Mouse (Mus musculus) liver, embryonic 11.5 days (tissue): Measurements from ENCODE around the gene Trim29. TPM values are rescaled to one million over a fixed set of nuclear protein-coding genes. Genes with fewer than 3 reads are reported as not detected.

Experiments used
- ATAC-seq: fragments of 200-750 bp; cut with Nextera tagmentation; replicated peaks from 2 replicates; pipeline ENCODE4 v1.8.0; 2017; ENCODE audit warnings: moderate number of reproducible peaks, mild to moderate bottlenecking, moderate TSS enrichment, moderate library complexity; ENCODE audit not compliant: low FRiP score
- DNase-seq: peaks from one replicate; pipeline ENCODE4 v3.0.0-alpha.2; 2017; ENCODE audit warnings: low spot score
- H3K27ac ChIP-seq: fragments of 300-500 bp; sonication (generic); 2 replicates; pipeline ENCODE4 v1.5.1; 2014; ENCODE audit warnings: mild to moderate bottlenecking, low read depth, low read length, control low read depth
- H3K27me3 ChIP-seq: fragments of 300-500 bp; sonication (generic); replicated peaks from 2 replicates; pipeline ENCODE4 v1.6.1; 2014; ENCODE audit warnings: low read length, mixed read lengths; ENCODE audit not compliant: control insufficient read depth, insufficient read depth
- H3K36me3 ChIP-seq: fragments of 300-500 bp; sonication (generic); 2 replicates; pipeline ENCODE4 v1.6.1; 2014; ENCODE audit warnings: mild to moderate bottlenecking, low read length, moderate library complexity, mixed read lengths; ENCODE audit not compliant: control insufficient read depth, insufficient read depth
- H3K4me1 ChIP-seq: fragments of 300-500 bp; sonication (generic); replicated peaks from 2 replicates; pipeline ENCODE4 v1.6.1; 2014; ENCODE audit warnings: low read length, mixed read lengths; ENCODE audit not compliant: control insufficient read depth, insufficient read depth
- H3K4me2 ChIP-seq: fragments of 300-500 bp; sonication (generic); 2 replicates; pipeline ENCODE4 v1.6.1; 2014; ENCODE audit warnings: mild to moderate bottlenecking, control low read depth, moderate library complexity
- H3K4me3 ChIP-seq: fragments of 300-500 bp; sonication (generic); 2 replicates; pipeline ENCODE4 v1.5.1; 2014; ENCODE audit warnings: low read depth, low read length, control low read depth
- H3K9ac ChIP-seq: fragments of 300-500 bp; sonication (generic); 2 replicates; pipeline ENCODE4 v1.6.1; 2014; ENCODE audit warnings: low read depth, low read length, control low read depth
- H3K9me3 ChIP-seq: fragments of 300-500 bp; sonication (generic); 2 replicates; pipeline ENCODE4 v1.6.1; 2016; ENCODE audit warnings: low read length, inconsistent platforms, mixed read lengths; ENCODE audit not compliant: control insufficient read depth
- WGBS: fragments of 180-500 bp; shearing (Covaris S2); extraction: QIAGEN DNeasy Blood & Tissue Kit; methylation state at CpG from one replicate; pipeline ENCODE4 v1.1.7; 2014; 5-methylcytosine and 5-hydroxymethylcytosine counted together
- polyA plus RNA-seq: library from polyadenylated mRNA; unstranded; fragments of >200 nt; fragmentation: Nextera tagmentation; extraction: Ambion mirVana; gene quantifications from 2 replicates; pipeline ENCODE4 v1.2.1, GENCODE M21; 2014

The Trim29 gene
- polyA plus RNA-seq, 1 experiment from 2014 or later, result not detected

GRCm38 (mm10) chr9:43269166-43269565 lies 41.5 kb upstream of the Trim29 start:
- Histone ChIP-seq H3K27ac (no peak overlapping the region), H3K4me2 (no peak overlapping the region), H3K36me3 (no peaks in the 10 kb centered on the region), H3K27me3 (peaks cover 36% of the 10 kb centered on the region), H3K9me3 (no peaks in the 10 kb centered on the region), H3K4me1 (peaks cover 9% of the 10 kb centered on the region), H3K9ac (no peak overlapping the region), H3K4me3 (no peak overlapping the region)
- ATAC-seq, result no peak
- 26% methylated on average over 8 of the region's 8 CpGs for WGBS
- no peak for DNase-seq

GRCm38 (mm10) chr9:43270723-43271252 lies 39.9 kb upstream of the Trim29 start:
- H3K4me1 ChIP-seq, result peaks cover 8% of the 10 kb centered on the region
- H3K27me3 ChIP-seq, result peaks cover 38% of the 10 kb centered on the region
- DNase-seq, result no peak
- no peaks in the 10 kb centered on the region for H3K9me3 ChIP-seq
- ATAC-seq, result no peak
- H3K4me3 ChIP-seq, result peak overlapping the region; percentile 10; the same call in 1 of the 2 replicates
- no peak overlapping the region for H3K9ac ChIP-seq
- no peaks in the 10 kb centered on the region for H3K36me3 ChIP-seq
- no peak overlapping the region; the same call in 1 of the 2 replicates for H3K27ac ChIP-seq
- 3% methylated on average over 17 of the region's 17 CpGs for WGBS
- peak overlapping the region; percentile 46 for H3K4me2 ChIP-seq

- DNase-seq, result no peak
- H3K4me1 ChIP-seq, result peaks cover 8% of the 10 kb centered on the region
- ATAC-seq, result no peak
- H3K9ac ChIP-seq, result no peak overlapping the region
- peaks cover 38% of the 10 kb centered on the region for H3K27me3 ChIP-seq
- no peaks in the 10 kb centered on the region for H3K36me3 ChIP-seq
- H3K4me3 ChIP-seq, result no peak overlapping the region
- H3K4me2 ChIP-seq, result no peak overlapping the region
- no peak overlapping the region for H3K27ac ChIP-seq
- 52% methylated on average over 14 of the region's 14 CpGs for WGBS
- no peaks in the 10 kb centered on the region for H3K9me3 ChIP-seq
Measured at GRCm38 (mm10) chr9:43271761-43272518, 38.7 kb upstream of the Trim29 start.

- Histone ChIP-seq H3K4me2 (no peak overlapping the region), H3K9me3 (no peaks in the 10 kb centered on the region), H3K4me1 (peaks cover 8% of the 10 kb centered on the region), H3K27ac (no peak overlapping the region), H3K4me3 (no peak overlapping the region), H3K9ac (no peak overlapping the region), H3K27me3 (peaks cover 40% of the 10 kb centered on the region), H3K36me3 (no peaks in the 10 kb centered on the region)
- ATAC-seq (no peak), DNase-seq (no peak)
- WGBS, result 58% methylated on average over 9 of the region's 9 CpGs
Measured at GRCm38 (mm10) chr9:43273735-43274134, 36.9 kb upstream of the Trim29 start.

GRCm38 (mm10) chr9:43284284-43284683 lies 26.4 kb upstream of the Trim29 start:
- no peaks in the 10 kb centered on the region for H3K9me3 ChIP-seq
- H3K4me1 ChIP-seq, result no peaks in the 10 kb centered on the region; the same call in 1 of the 2 replicates
- ATAC-seq, result peak; percentile 75
- H3K4me3 ChIP-seq, result no peak overlapping the region
- no peak overlapping the region for H3K4me2 ChIP-seq
- H3K9ac ChIP-seq, result no peak overlapping the region
- peaks cover 8% of the 10 kb centered on the region for H3K27me3 ChIP-seq
- no peaks in the 10 kb centered on the region for H3K36me3 ChIP-seq
- DNase-seq, result peak; percentile 82
- WGBS, result 9% methylated on average over 6 of the region's 6 CpGs
- H3K27ac ChIP-seq, result no peak overlapping the region

GRCm38 (mm10) chr9:43285281-43285680 lies 25.4 kb upstream of the Trim29 start:
- 91% methylated on average over 4 of the region's 4 CpGs for WGBS
- H3K36me3 ChIP-seq, result no peaks in the 10 kb centered on the region
- ATAC-seq (no peak), DNase-seq (no peak)
- H3K4me2 ChIP-seq, result no peak overlapping the region
- peaks cover 8% of the 10 kb centered on the region for H3K27me3 ChIP-seq
- H3K9me3 ChIP-seq, result no peaks in the 10 kb centered on the region
- H3K4me3 ChIP-seq, result no peak overlapping the region
- no peak overlapping the region for H3K27ac ChIP-seq
- no peaks in the 10 kb centered on the region; the same call in 1 of the 2 replicates for H3K4me1 ChIP-seq
- no peak overlapping the region for H3K9ac ChIP-seq

GRCm38 (mm10) chr9:43286870-43287269 lies 23.8 kb upstream of the Trim29 start:
- H3K4me1 ChIP-seq, result no peaks in the 10 kb centered on the region; the same call in 1 of the 2 replicates
- 3% methylated on average over 20 of the region's 20 CpGs for WGBS
- H3K9me3 ChIP-seq, result no peaks in the 10 kb centered on the region
- peak overlapping the region; percentile 27 for H3K4me2 ChIP-seq
- H3K4me3 ChIP-seq, result no peak overlapping the region
- 0 out of 2 replicates have a peak overlapping the region, but pooled peaks have one; percentile 25 for H3K9ac ChIP-seq
- ATAC-seq (0 out of 2 replicates have a peak, but pooled peaks have one; percentile 31), DNase-seq (peak; percentile 80)
- no peak overlapping the region for H3K27ac ChIP-seq
- no peaks in the 10 kb centered on the region for H3K36me3 ChIP-seq
- peaks cover 8% of the 10 kb centered on the region for H3K27me3 ChIP-seq

- DNase-seq (no peak), ATAC-seq (no peak)
- Histone ChIP-seq H3K36me3 (no peaks in the 10 kb centered on the region), H3K4me3 (no peak overlapping the region), H3K4me2 (no peak overlapping the region), H3K9ac (no peak overlapping the region), H3K27ac (no peak overlapping the region), H3K27me3 (no peaks in the 10 kb centered on the region), H3K9me3 (no peaks in the 10 kb centered on the region), H3K4me1 (no peaks in the 10 kb centered on the region)
- WGBS, result 86% methylated on average over 6 of the region's 6 CpGs
Measured at GRCm38 (mm10) chr9:43293058-43293457, 17.6 kb upstream of the Trim29 start.

GRCm38 (mm10) chr9:43300394-43300793 lies 10.3 kb upstream of the Trim29 start:
- no peaks in the 10 kb centered on the region for H3K4me1 ChIP-seq
- no peak for ATAC-seq
- H3K4me3 ChIP-seq, result no peak overlapping the region
- no peaks in the 10 kb centered on the region for H3K36me3 ChIP-seq
- no peak overlapping the region for H3K27ac ChIP-seq
- H3K27me3 ChIP-seq, result no peaks in the 10 kb centered on the region
- no peak overlapping the region for H3K4me2 ChIP-seq
- H3K9ac ChIP-seq, result no peak overlapping the region
- no peak for DNase-seq
- WGBS, result 63% methylated on average over 10 of the region's 10 CpGs
- no peaks in the 10 kb centered on the region for H3K9me3 ChIP-seq
